Mouse (Mus musculus): ENCODE measurements around the gene Zfhx3. TPM values are rescaled to one million over a fixed set of nuclear protein-coding genes. Genes with fewer than 3 reads are reported as not detected.

Zfhx3 gene
- polyA plus RNA-seq, 1 experiment = 6.6 TPM

DNA sequence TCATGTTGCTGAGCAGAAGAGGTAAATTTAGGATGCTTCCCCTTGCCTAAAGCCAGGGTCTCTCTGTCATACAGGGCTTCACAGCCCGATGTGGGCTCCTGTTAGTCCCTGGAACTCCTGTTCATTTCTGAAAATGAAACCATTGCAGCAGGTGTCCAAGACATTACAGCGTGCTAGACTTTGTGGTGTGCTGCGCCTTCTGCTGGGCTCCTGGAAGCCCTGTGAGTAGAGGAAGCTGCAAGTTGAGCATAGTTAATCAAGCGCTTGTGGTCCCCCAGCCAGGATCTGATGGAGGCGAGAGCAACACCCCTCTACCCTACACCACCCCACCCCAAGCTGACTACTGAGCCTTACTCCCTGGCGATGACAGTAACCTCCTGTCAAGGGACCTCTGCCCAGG, 980.7 kb downstream of the Zfhx3 start:
- no peak overlapping the region for H3K4me3 ChIP-seq (replicated peaks; ENCODE audit: control insufficient read depth, low read depth, low read length)
- no peak overlapping the region for H3K27ac ChIP-seq (ENCODE audit: control insufficient read depth, insufficient read depth, low read depth, low read length, poor library complexity)
- no peak for TF ChIP-seq POLR2A (IDR thresholded peaks at IDR 0.05; ENCODE audit: borderline replicate concordance, control insufficient read depth, low read depth, low read length)
- TF ChIP-seq CTCF (IDR thresholded peaks at IDR 0.05; ENCODE audit: control insufficient read depth, insufficient read depth, low read length) = no peak
- no peaks in the 10 kb centered on the region; the same call in 1 of the 2 replicates for H3K4me1 ChIP-seq (ENCODE audit: control insufficient read depth, insufficient read depth, low read length)
- 67% methylated on average over 6 of the region's 6 CpGs for WGBS

DNA sequence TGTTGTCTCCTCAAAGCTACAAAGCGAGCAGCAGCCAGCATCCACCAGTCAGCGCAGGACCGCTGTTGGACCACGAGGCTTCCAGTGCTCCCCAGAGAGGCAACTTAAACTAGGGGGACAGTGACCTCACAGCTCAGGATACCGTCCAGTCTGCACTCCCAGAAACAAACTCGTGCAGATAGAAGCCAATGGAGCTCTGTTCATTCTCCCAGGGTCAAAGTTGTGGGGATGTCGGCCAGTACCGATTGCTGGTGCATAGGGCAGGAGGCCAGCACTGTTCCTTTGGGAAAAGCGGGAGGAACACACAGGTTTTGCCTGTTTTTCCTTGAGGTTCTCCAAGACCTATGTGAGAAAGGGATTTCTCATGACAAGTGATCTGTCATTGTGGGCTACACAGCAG, 982.1 kb downstream of the Zfhx3 start:
- no peaks in the 10 kb centered on the region; the same call in 1 of the 2 replicates for H3K4me1 ChIP-seq (ENCODE audit: control insufficient read depth, insufficient read depth, low read length)
- no peak overlapping the region for H3K27ac ChIP-seq (ENCODE audit: control insufficient read depth, insufficient read depth, low read depth, low read length, poor library complexity)
- H3K4me3 ChIP-seq (replicated peaks; ENCODE audit: control insufficient read depth, low read depth, low read length) = no peak overlapping the region
- 85% methylated on average over 9 of the region's 9 CpGs for WGBS
- no peak for TF ChIP-seq CTCF (IDR thresholded peaks at IDR 0.05; ENCODE audit: control insufficient read depth, insufficient read depth, low read length)
- no peak for TF ChIP-seq POLR2A (IDR thresholded peaks at IDR 0.05; ENCODE audit: borderline replicate concordance, control insufficient read depth, low read depth, low read length)

DNA sequence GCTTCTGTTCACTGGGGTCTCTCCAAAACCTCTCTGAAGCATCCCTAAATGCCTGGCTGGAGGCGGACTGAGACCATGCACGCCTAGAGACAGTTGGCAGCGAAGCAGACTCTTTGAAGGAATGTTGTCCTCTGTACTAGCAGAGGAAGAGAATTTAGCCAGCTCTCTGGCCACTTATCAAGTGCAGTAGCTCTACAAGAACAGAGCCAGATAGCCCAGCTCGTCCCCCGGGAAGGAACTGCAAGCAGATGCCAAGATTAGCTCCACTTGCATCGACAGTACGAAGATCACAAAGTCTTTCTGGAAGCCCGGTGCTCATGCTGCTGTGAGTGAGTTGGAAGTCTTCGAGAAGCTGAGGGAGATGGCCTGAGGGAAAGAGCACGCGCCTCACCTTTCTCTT, 983.7 kb downstream of the Zfhx3 start:
- Histone ChIP-seq H3K27ac (ENCODE audit: control insufficient read depth, insufficient read depth, low read depth, low read length, poor library complexity) (no peak overlapping the region), H3K4me3 (replicated peaks; ENCODE audit: control insufficient read depth, low read depth, low read length) (no peak overlapping the region), H3K4me1 (ENCODE audit: control insufficient read depth, insufficient read depth, low read length) (no peaks in the 10 kb centered on the region; the same call in 1 of the 2 replicates)
- TF ChIP-seq POLR2A (IDR thresholded peaks at IDR 0.05; ENCODE audit: borderline replicate concordance, control insufficient read depth, low read depth, low read length) (no peak), CTCF (IDR thresholded peaks at IDR 0.05; ENCODE audit: control insufficient read depth, insufficient read depth, low read length) (no peak)
- 80% methylated on average over 11 of the region's 11 CpGs for WGBS

DNA sequence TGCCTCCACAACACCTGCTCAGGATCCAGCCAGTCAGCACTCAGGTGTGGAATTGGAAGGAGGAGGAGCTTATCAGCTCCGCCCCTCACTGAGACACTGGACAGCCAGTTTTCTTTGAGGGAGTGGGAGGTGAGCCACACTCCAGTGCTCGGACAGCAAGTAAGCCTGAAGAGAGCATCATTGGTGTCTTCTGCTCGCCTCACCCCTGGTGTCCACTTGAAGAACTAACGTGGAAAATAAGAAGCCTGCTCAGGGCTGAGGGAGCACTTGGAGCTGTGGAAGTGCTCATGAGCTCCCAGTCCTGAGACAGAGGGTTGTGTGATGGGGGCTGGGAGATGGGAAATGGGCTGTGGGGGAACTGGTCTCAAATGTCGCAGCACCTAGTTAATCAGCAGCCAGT, 988.2 kb downstream of the Zfhx3 start:
- Histone ChIP-seq H3K4me1 (ENCODE audit: control insufficient read depth, insufficient read depth, low read length) (no peaks in the 10 kb centered on the region), H3K27ac (ENCODE audit: control insufficient read depth, insufficient read depth, low read depth, low read length, poor library complexity) (no peak overlapping the region), H3K4me3 (replicated peaks; ENCODE audit: control insufficient read depth, low read depth, low read length) (no peak overlapping the region)
- WGBS = 84% methylated on average over 5 of the region's 5 CpGs
- no peak for TF ChIP-seq POLR2A (IDR thresholded peaks at IDR 0.05; ENCODE audit: borderline replicate concordance, control insufficient read depth, low read depth, low read length)
- no peak for TF ChIP-seq CTCF (IDR thresholded peaks at IDR 0.05; ENCODE audit: control insufficient read depth, insufficient read depth, low read length)

DNA sequence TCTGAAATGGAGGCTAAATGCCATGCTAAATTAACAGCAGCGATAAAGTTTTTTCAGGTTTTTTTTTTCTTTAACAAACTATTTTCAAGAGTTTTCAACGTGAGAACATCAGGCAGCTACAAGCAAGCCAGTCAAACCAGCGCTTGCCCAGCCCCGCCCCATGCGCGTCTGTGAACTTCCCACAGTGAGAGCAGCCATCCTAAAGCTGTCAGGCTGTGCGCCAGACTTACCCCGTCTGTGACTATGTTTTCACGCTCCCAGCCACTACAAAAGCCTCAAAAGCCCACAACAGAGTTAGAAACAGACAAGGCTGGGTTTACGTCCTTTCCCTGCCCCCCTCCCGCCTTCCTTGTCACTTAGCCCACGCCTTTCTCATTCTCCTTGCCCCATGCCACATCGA, 989.4 kb downstream of the Zfhx3 start:
- Histone ChIP-seq H3K4me3 (replicated peaks; ENCODE audit: control insufficient read depth, low read depth, low read length) (no peak overlapping the region), H3K4me1 (ENCODE audit: control insufficient read depth, insufficient read depth, low read length) (no peaks in the 10 kb centered on the region), H3K27ac (ENCODE audit: control insufficient read depth, insufficient read depth, low read depth, low read length, poor library complexity) (no peak overlapping the region)
- 77% methylated on average over 13 of the region's 13 CpGs for WGBS
- TF ChIP-seq POLR2A (IDR thresholded peaks at IDR 0.05; ENCODE audit: borderline replicate concordance, control insufficient read depth, low read depth, low read length) (no peak), CTCF (IDR thresholded peaks at IDR 0.05; ENCODE audit: control insufficient read depth, insufficient read depth, low read length) (no peak)

DNA sequence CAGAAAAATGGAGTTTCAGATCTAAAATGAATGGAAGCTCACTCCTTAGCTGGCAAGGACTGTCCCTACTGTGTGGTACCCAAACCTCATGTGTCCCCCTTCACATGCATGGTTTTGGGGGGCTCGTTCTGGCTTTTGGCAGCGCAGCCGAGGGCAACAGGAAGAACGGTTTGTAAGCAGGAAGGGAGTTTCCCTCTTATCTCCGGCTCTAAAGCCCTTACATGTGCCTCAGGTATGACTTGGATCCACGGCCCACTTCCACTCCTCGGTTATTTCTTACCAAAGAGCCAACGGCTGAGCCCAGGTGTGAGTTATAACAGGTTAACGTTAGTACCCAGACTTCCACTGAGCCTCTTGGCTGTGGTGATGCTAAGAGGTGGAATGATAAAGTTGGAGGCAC, 990.3 kb downstream of the Zfhx3 start:
- Histone ChIP-seq H3K27ac (ENCODE audit: control insufficient read depth, insufficient read depth, low read depth, low read length, poor library complexity) (no peak overlapping the region), H3K4me3 (replicated peaks; ENCODE audit: control insufficient read depth, low read depth, low read length) (no peak overlapping the region), H3K4me1 (ENCODE audit: control insufficient read depth, insufficient read depth, low read length) (no peaks in the 10 kb centered on the region)
- WGBS = 81% methylated on average over 9 of the region's 9 CpGs
- TF ChIP-seq CTCF (IDR thresholded peaks at IDR 0.05; ENCODE audit: control insufficient read depth, insufficient read depth, low read length) (no peak), POLR2A (IDR thresholded peaks at IDR 0.05; ENCODE audit: borderline replicate concordance, control insufficient read depth, low read depth, low read length) (no peak)

DNA sequence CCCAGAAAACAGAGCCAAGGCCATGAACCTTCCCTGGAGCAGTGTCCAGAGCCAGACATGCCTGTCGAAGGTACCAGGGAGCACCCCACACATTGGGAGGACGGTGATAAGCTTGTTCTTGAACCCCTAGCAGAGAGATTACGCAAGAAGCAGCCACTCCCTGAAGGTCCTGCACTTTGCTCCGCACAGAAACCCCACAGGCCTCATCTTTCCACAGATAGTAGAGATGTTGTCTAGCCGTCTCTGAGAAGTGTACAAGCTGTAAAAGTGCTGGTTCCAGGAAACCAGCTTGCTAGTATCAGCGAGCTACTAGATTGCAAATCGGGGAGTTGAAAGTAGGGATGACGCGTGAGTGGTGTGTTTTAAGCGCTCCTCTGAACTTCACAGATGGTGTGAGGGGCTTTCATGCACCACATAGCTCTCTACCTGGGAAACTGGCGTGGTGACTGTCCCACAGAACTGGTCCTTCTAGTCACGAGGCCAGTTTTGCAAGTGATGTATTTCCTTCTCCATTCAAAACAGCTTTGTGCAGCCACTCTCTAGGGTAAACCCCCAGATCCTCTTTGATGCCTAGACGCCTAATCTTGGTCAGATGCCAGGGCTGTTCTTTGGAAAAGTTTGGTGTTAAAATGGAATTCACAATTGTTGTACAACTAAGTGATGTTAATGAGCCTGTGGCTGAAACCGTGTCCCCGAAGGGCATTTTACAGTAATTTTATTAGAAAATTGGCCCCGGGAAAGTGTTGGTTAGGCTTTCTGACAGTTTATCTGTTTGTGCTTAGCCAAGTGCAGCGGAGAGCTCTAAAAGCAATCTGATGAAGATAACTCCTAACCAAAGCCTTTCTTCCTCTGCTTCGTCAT, 993.6 kb downstream of the Zfhx3 start:
- 73% methylated on average over 18 of the region's 18 CpGs for WGBS
- H3K4me1 ChIP-seq (ENCODE audit: control insufficient read depth, insufficient read depth, low read length) = no peaks in the 10 kb centered on the region
- H3K4me3 ChIP-seq (replicated peaks; ENCODE audit: control insufficient read depth, low read depth, low read length) = no peak overlapping the region
- no peak overlapping the region for H3K27ac ChIP-seq (ENCODE audit: control insufficient read depth, insufficient read depth, low read depth, low read length, poor library complexity)
- TF ChIP-seq POLR2A (IDR thresholded peaks at IDR 0.05; ENCODE audit: borderline replicate concordance, control insufficient read depth, low read depth, low read length) (no peak), CTCF (IDR thresholded peaks at IDR 0.05; ENCODE audit: control insufficient read depth, insufficient read depth, low read length) (no peak)

DNA sequence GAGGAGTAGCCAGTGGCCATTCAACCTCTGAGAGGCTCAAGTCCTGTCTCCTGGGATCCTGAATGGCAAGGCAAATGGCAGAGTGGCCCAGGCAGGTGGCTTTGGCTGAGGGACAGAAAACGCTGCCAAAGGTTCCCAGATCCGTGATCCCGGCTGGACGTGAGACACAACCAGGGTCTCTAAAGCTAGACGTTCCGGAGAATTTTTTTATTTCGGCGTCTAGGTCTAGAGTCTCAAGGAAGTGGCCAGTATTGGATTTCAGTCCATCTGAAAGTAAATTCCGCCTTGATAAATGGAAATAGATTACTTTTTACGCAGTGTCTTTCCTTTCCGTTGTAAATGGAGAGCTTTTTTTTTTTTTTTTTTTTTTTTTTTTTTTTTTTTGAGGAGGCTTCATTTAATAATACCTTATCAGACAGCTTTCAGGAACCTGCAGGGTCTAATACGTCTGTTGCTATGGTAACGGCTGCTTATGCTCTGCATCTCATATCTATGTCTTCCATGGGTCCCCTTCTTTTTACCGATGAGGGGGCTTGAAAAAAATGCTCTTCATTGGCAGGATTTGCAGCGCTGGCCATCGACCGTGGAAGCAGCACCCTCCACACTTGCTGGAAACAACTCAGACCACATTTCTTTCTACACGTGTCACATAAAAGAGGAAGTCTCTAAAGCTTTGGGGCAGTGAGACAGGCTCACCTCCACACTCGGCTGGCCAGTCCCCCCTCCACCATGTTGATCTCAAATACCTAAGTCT, 994.4 kb downstream of the Zfhx3 start:
- H3K27ac ChIP-seq (ENCODE audit: control insufficient read depth, insufficient read depth, low read depth, low read length, poor library complexity) = no peak overlapping the region
- TF ChIP-seq POLR2A (IDR thresholded peaks at IDR 0.05; ENCODE audit: borderline replicate concordance, control insufficient read depth, low read depth, low read length) (no peak), CTCF (IDR thresholded peaks at IDR 0.05; ENCODE audit: control insufficient read depth, insufficient read depth, low read length) (no peak)
- no peaks in the 10 kb centered on the region for H3K4me1 ChIP-seq (ENCODE audit: control insufficient read depth, insufficient read depth, low read length)
- H3K4me3 ChIP-seq (replicated peaks; ENCODE audit: control insufficient read depth, low read depth, low read length) = no peak overlapping the region
- WGBS = 56% methylated on average over 19 of the region's 19 CpGs
